Comparison of ENCODE assay signal across 25 mouse cellular contexts in genomic region chr7:126581661-126582060, GRCm38 (mm10). TPM values are rescaled to one million over a fixed set of nuclear protein-coding genes. Genes with fewer than 3 reads are reported as not detected.
A peak's percentile ranks its signal among the peaks of the same experiment; 100 is the strongest.
DNase-seq lines count a peak whose midpoint lies in the region; ATAC-seq lines count a peak whose summit lies in the region.
"Had no signal": no experiment of that assay in that cellular context is flagged by ENCODE, and none has a peak within 500 bp of the region (broad histone marks: within the 10 kb centered on the region; RNA-seq: fewer than 3 reads in every experiment).

No protein-coding gene starts in this region.

- H3K27ac ChIP-seq in heart, embryonic 13.5 days (replicated peaks), result no peak overlapping the region
- no peak overlapping the region for H3K27ac ChIP-seq in midbrain, embryonic 16.5 days (ENCODE audit: low read length)
- no peak overlapping the region for H3K27ac ChIP-seq in midbrain, embryonic 11.5 days (ENCODE audit: low read depth, low read length)
- H3K27ac ChIP-seq in hindbrain, embryonic 16.5 days (ENCODE audit: low read depth, low read length), result no peak overlapping the region
- H3K27ac ChIP-seq in neural tube, embryonic 14.5 days (ENCODE audit: low read depth, low read length), result no peak overlapping the region
- H3K27ac ChIP-seq: gastrocnemius, adult 2 months; liver, embryonic 13.5 days; neural tube, embryonic 12.5 days had no signal

- H3K27me3 ChIP-seq in heart, embryonic 13.5 days (replicated peaks), result peaks cover 25% of the 10 kb centered on the region
- H3K27me3 ChIP-seq in midbrain, embryonic 16.5 days (ENCODE audit: control insufficient read depth, insufficient read depth, low read depth, low read length), result no peaks in the 10 kb centered on the region
- H3K27me3 ChIP-seq in midbrain, embryonic 11.5 days (ENCODE audit: control insufficient read depth, insufficient read depth, low read length), result peaks cover 3% of the 10 kb centered on the region; the same call in 1 of the 2 replicates
- no peaks in the 10 kb centered on the region for H3K27me3 ChIP-seq in hindbrain, embryonic 16.5 days (replicated peaks; ENCODE audit: control insufficient read depth, insufficient read depth, low read length)
- no peaks in the 10 kb centered on the region for H3K27me3 ChIP-seq in neural tube, embryonic 14.5 days (ENCODE audit: control insufficient read depth, insufficient read depth, low read length)

- H3K4me1 ChIP-seq in heart, embryonic 13.5 days, result peaks cover 14% of the 10 kb centered on the region
- peaks cover 16% of the 10 kb centered on the region for H3K4me1 ChIP-seq in midbrain, embryonic 16.5 days (ENCODE audit: control insufficient read depth, insufficient read depth, low read length)
- H3K4me1 ChIP-seq in midbrain, embryonic 11.5 days (ENCODE audit: control insufficient read depth, insufficient read depth, low read length), result peaks cover 3% of the 10 kb centered on the region; the same call in 1 of the 2 replicates
- peaks cover 10% of the 10 kb centered on the region for H3K4me1 ChIP-seq in hindbrain, embryonic 16.5 days (ENCODE audit: control insufficient read depth, insufficient read depth, low read depth, low read length)
- peaks cover 3% of the 10 kb centered on the region; the same call in 1 of the 2 replicates for H3K4me1 ChIP-seq in neural tube, embryonic 14.5 days (ENCODE audit: control insufficient read depth, insufficient read depth, low read length)

- H3K9me3 ChIP-seq in heart, embryonic 13.5 days, result no peaks in the 10 kb centered on the region
- H3K9me3 ChIP-seq in midbrain, embryonic 16.5 days (replicated peaks; ENCODE audit: control insufficient read depth, low read length, poor library complexity, severe bottlenecking), result no peaks in the 10 kb centered on the region
- H3K9me3 ChIP-seq in midbrain, embryonic 11.5 days (ENCODE audit: control insufficient read depth, low read length), result no peaks in the 10 kb centered on the region
- no peaks in the 10 kb centered on the region for H3K9me3 ChIP-seq in hindbrain, embryonic 16.5 days (ENCODE audit: control insufficient read depth, low read length)
- no peaks in the 10 kb centered on the region for H3K9me3 ChIP-seq in neural tube, embryonic 14.5 days (ENCODE audit: control insufficient read depth, low read length)
- H3K9me3 ChIP-seq: liver, embryonic 13.5 days; neural tube, embryonic 12.5 days had no signal

- intact Hi-C loops in heart, postnatal 25 days (cut with DNase I), result no loop called here

- no peak overlapping the region for H3K9ac ChIP-seq in heart, embryonic 13.5 days
- H3K9ac ChIP-seq in midbrain, embryonic 16.5 days (ENCODE audit: low read depth, low read length), result no peak overlapping the region
- H3K9ac ChIP-seq in midbrain, embryonic 11.5 days (ENCODE audit: low read length), result no peak overlapping the region
- H3K9ac ChIP-seq in hindbrain, embryonic 16.5 days (ENCODE audit: low read depth, low read length), result no peak overlapping the region
- H3K9ac ChIP-seq in neural tube, embryonic 14.5 days (replicated peaks; ENCODE audit: low read depth, low read length), result no peak overlapping the region
- H3K9ac ChIP-seq: liver, embryonic 13.5 days; neural tube, embryonic 12.5 days had no signal

- no peak overlapping the region for H3K4me3 ChIP-seq in heart, embryonic 13.5 days
- H3K4me3 ChIP-seq in midbrain, embryonic 16.5 days (ENCODE audit: low read depth, low read length), result no peak overlapping the region
- no peak overlapping the region for H3K4me3 ChIP-seq in midbrain, embryonic 11.5 days (ENCODE audit: low read depth, low read length)
- H3K4me3 ChIP-seq in hindbrain, embryonic 16.5 days (ENCODE audit: low read length), result no peak overlapping the region
- no peak overlapping the region for H3K4me3 ChIP-seq in neural tube, embryonic 14.5 days (ENCODE audit: low read depth, low read length)
- H3K4me3 ChIP-seq: gastrocnemius, adult 2 months; neural tube, embryonic 12.5 days had no signal

- WGBS in heart, embryonic 13.5 days, result 66% methylated on average over 6 of the region's 6 CpGs
- 81% methylated on average over 6 of the region's 6 CpGs for WGBS in midbrain, embryonic 16.5 days
- 94% methylated on average over 6 of the region's 6 CpGs for WGBS in midbrain, embryonic 11.5 days
- 84% methylated on average over 6 of the region's 6 CpGs for WGBS in hindbrain, embryonic 16.5 days
- 88% methylated on average over 6 of the region's 6 CpGs for WGBS in neural tube, embryonic 14.5 days

- no peak for DNase-seq in heart, postnatal 25 days (ENCODE audit: low spot score)
- DNase-seq in midbrain, embryonic 11.5 days (ENCODE audit: low spot score, missing footprints), result no peak
- no peak for DNase-seq in layer of hippocampus, adult 8-10 months (ENCODE audit: low spot score in 2 of 2)
- DNase-seq: adrenal gland, postnatal 25 days; cerebellum, adult 8-10 months; gastrocnemius, adult 2 months; heart, adult 11 months; kidney, adult 8-10 months; kidney, postnatal 36 days; liver, embryonic 13.5 days; right cerebral cortex, adult 18-20 months; thymus, postnatal 25 days had no signal

- H3K4me2 ChIP-seq in heart, embryonic 13.5 days, result 0 out of 2 replicates have a peak overlapping the region, but pooled peaks have one; percentile 90
- H3K4me2 ChIP-seq in midbrain, embryonic 16.5 days (ENCODE audit: low read length), result peak overlapping the region; percentile 18; the same call in 1 of the 2 replicates
- H3K4me2 ChIP-seq in midbrain, embryonic 11.5 days, result no peak overlapping the region
- H3K4me2 ChIP-seq in hindbrain, embryonic 16.5 days (ENCODE audit: low read length), result peak overlapping the region; percentile 31
- 0 out of 2 replicates have a peak overlapping the region, but pooled peaks have one; percentile 12 for H3K4me2 ChIP-seq in neural tube, embryonic 14.5 days (ENCODE audit: low read depth, low read length)

- no peak for ATAC-seq in heart, embryonic 13.5 days (ENCODE audit: extremely low read depth, insufficient number of reproducible peaks, low FRiP score, low TSS enrichment)
- ATAC-seq in midbrain, embryonic 16.5 days, result no peak
- no peak for ATAC-seq in midbrain, embryonic 11.5 days (ENCODE audit: low FRiP score)
- ATAC-seq in hindbrain, embryonic 16.5 days, result no peak
- no peak for ATAC-seq in neural tube, embryonic 14.5 days (ENCODE audit: low read depth)
- no peak for ATAC-seq in granulocyte monocyte progenitor cell, adult 5-6 weeks (replicated peaks; ENCODE audit: poor library complexity, severe bottlenecking)
- ATAC-seq: forebrain, embryonic 16.5 days had no signal

- peaks cover 26% of the 10 kb centered on the region for H3K36me3 ChIP-seq in heart, embryonic 13.5 days
- H3K36me3 ChIP-seq in midbrain, embryonic 16.5 days (ENCODE audit: control insufficient read depth, insufficient read depth, low read length), result no peaks in the 10 kb centered on the region
- no peaks in the 10 kb centered on the region for H3K36me3 ChIP-seq in midbrain, embryonic 11.5 days (ENCODE audit: control insufficient read depth, insufficient read depth, low read length)
- peaks cover 9% of the 10 kb centered on the region for H3K36me3 ChIP-seq in hindbrain, embryonic 16.5 days (ENCODE audit: control insufficient read depth, insufficient read depth, low read length)
- H3K36me3 ChIP-seq in neural tube, embryonic 14.5 days (ENCODE audit: control insufficient read depth, insufficient read depth, low read length), result no peaks in the 10 kb centered on the region
- H3K36me3 ChIP-seq: neural tube, embryonic 12.5 days had no signal

RNA-seq across cellular contexts. Expression of gene Apobr, which starts 3.1 kb away (rescaled TPM):
- polyA plus RNA-seq in heart, embryonic 13.5 days (2015; fragmentation: Nextera tagmentation; extraction: Ambion mirVana), result 0.15 and 0.33 TPM in 2 replicates
- under 1 TPM; 0.28 to 0.86 TPM for total RNA-seq in heart, postnatal 25 days (2021)
- 0.31 TPM in 2 replicates for polyA plus RNA-seq in midbrain, embryonic 16.5 days (2015; fragmentation: Nextera tagmentation; extraction: Ambion mirVana)
- polyA plus RNA-seq in midbrain, embryonic 11.5 days (2014; fragmentation: Nextera tagmentation; extraction: Ambion mirVana), result 0.46 and 0.57 TPM in 2 replicates
- polyA plus RNA-seq in hindbrain, embryonic 16.5 days (2015; fragmentation: Nextera tagmentation; extraction: Ambion mirVana), result 0.36 and 0.88 TPM in 2 replicates
- 0.06 and 0.70 TPM in 2 replicates for polyA plus RNA-seq in neural tube, embryonic 14.5 days (2014; fragmentation: Nextera tagmentation; extraction: Ambion mirVana)
- 2.1 and 3.9 TPM in 2 replicates for total RNA-seq in granulocyte monocyte progenitor cell, adult 5-6 weeks (2014; fragmentation: Nextera tagmentation)
- 4.2 and 6.2 TPM in 2 replicates for total RNA-seq in granulocyte monocyte progenitor cell, adult 5-6 weeks (2017)
- total RNA-seq in layer of hippocampus, adult 8-10 months (2022), result 1 to 10 TPM in 2 of 4 experiments, under 1 TPM in 2; 0.41 to 3.3 (median 1.6) TPM

RNA-seq across cellular contexts. Expression of gene Cln3, which starts 4.0 kb away (rescaled TPM):
- 19.4 and 22.1 TPM in 2 replicates for polyA plus RNA-seq in heart, embryonic 13.5 days (2015; fragmentation: Nextera tagmentation; extraction: Ambion mirVana)
- total RNA-seq in heart, postnatal 25 days (2021), result 10 to 100 TPM; 11.3 to 13.6 TPM
- 36.4 and 37.7 TPM in 2 replicates for polyA plus RNA-seq in midbrain, embryonic 16.5 days (2015; fragmentation: Nextera tagmentation; extraction: Ambion mirVana)
- 22.4 and 23.4 TPM in 2 replicates for polyA plus RNA-seq in midbrain, embryonic 11.5 days (2014; fragmentation: Nextera tagmentation; extraction: Ambion mirVana)
- 37.1 and 38.9 TPM in 2 replicates for polyA plus RNA-seq in hindbrain, embryonic 16.5 days (2015; fragmentation: Nextera tagmentation; extraction: Ambion mirVana)
- 24.9 and 26.6 TPM in 2 replicates for polyA plus RNA-seq in neural tube, embryonic 14.5 days (2014; fragmentation: Nextera tagmentation; extraction: Ambion mirVana)
- 37.7 and 61.7 TPM in 2 replicates for total RNA-seq in granulocyte monocyte progenitor cell, adult 5-6 weeks (2014; fragmentation: Nextera tagmentation)
- 9.6 and 16.3 TPM in 2 replicates for total RNA-seq in granulocyte monocyte progenitor cell, adult 5-6 weeks (2017)
- total RNA-seq in layer of hippocampus, adult 8-10 months (2022), result 10 to 100 TPM; 31.7 to 46.5 (median 42.0) TPM

RNA-seq across cellular contexts. Expression of gene Il27, which starts 13.1 kb away (rescaled TPM):
- polyA plus RNA-seq in heart, embryonic 13.5 days (2015; fragmentation: Nextera tagmentation; extraction: Ambion mirVana), result not detected in 2 replicates
- not detected for total RNA-seq in heart, postnatal 25 days (2021)
- polyA plus RNA-seq in midbrain, embryonic 16.5 days (2015; fragmentation: Nextera tagmentation; extraction: Ambion mirVana), result not detected in 2 replicates
- polyA plus RNA-seq in midbrain, embryonic 11.5 days (2014; fragmentation: Nextera tagmentation; extraction: Ambion mirVana), result not detected in 2 replicates
- polyA plus RNA-seq in hindbrain, embryonic 16.5 days (2015; fragmentation: Nextera tagmentation; extraction: Ambion mirVana), result not detected in 2 replicates
- polyA plus RNA-seq in neural tube, embryonic 14.5 days (2014; fragmentation: Nextera tagmentation; extraction: Ambion mirVana), result not detected in 2 replicates
- 1.3 TPM in 1 of 2 replicates, not detected in the other for total RNA-seq in granulocyte monocyte progenitor cell, adult 5-6 weeks (2014; fragmentation: Nextera tagmentation)
- total RNA-seq in granulocyte monocyte progenitor cell, adult 5-6 weeks (2017), result 1.2 TPM in 1 of 2 replicates, not detected in the other
- not detected for total RNA-seq in layer of hippocampus, adult 8-10 months (2022)
- total RNA-seq: adrenal gland, postnatal 25 days; gastrocnemius, adult 2 months; layer of hippocampus, postnatal 14 days; left cerebral cortex, postnatal 14 days had no signal
- polyA plus RNA-seq: cortical plate, adult 2 months; forebrain, embryonic 16.5 days; heart, embryonic 14.5 days; liver, embryonic 13.5 days; lung, embryonic 16.5 days; neural tube, embryonic 12.5 days; stomach, embryonic 14.5 days had no signal

RNA-seq across cellular contexts. Expression of gene Eif3c, which starts 15.4 kb away (rescaled TPM):
- polyA plus RNA-seq in heart, embryonic 13.5 days (2015; fragmentation: Nextera tagmentation; extraction: Ambion mirVana), result 129 and 135 TPM in 2 replicates
- total RNA-seq in heart, postnatal 25 days (2021), result 100 to 1,000 TPM; 130 to 139 TPM
- 177 and 184 TPM in 2 replicates for polyA plus RNA-seq in midbrain, embryonic 16.5 days (2015; fragmentation: Nextera tagmentation; extraction: Ambion mirVana)
- polyA plus RNA-seq in midbrain, embryonic 11.5 days (2014; fragmentation: Nextera tagmentation; extraction: Ambion mirVana), result 189 and 198 TPM in 2 replicates
- polyA plus RNA-seq in hindbrain, embryonic 16.5 days (2015; fragmentation: Nextera tagmentation; extraction: Ambion mirVana), result 172 and 174 TPM in 2 replicates
- polyA plus RNA-seq in neural tube, embryonic 14.5 days (2014; fragmentation: Nextera tagmentation; extraction: Ambion mirVana), result 156 and 171 TPM in 2 replicates
- 188 and 206 TPM in 2 replicates for total RNA-seq in granulocyte monocyte progenitor cell, adult 5-6 weeks (2014; fragmentation: Nextera tagmentation)
- 229 and 239 TPM in 2 replicates for total RNA-seq in granulocyte monocyte progenitor cell, adult 5-6 weeks (2017)
- total RNA-seq in layer of hippocampus, adult 8-10 months (2022), result 100 to 1,000 TPM; 166 to 196 (median 174) TPM

RNA-seq across cellular contexts. Expression of gene Nupr1, which starts 49.0 kb away (rescaled TPM):
- 6.2 and 9.3 TPM in 2 replicates for polyA plus RNA-seq in heart, embryonic 13.5 days (2015; fragmentation: Nextera tagmentation; extraction: Ambion mirVana)
- total RNA-seq in heart, postnatal 25 days (2021), result 1 to 10 TPM; 7.7 to 9.4 TPM
- 6.1 and 9.5 TPM in 2 replicates for polyA plus RNA-seq in midbrain, embryonic 16.5 days (2015; fragmentation: Nextera tagmentation; extraction: Ambion mirVana)
- 2.8 and 3.4 TPM in 2 replicates for polyA plus RNA-seq in midbrain, embryonic 11.5 days (2014; fragmentation: Nextera tagmentation; extraction: Ambion mirVana)
- 14.8 and 15.6 TPM in 2 replicates for polyA plus RNA-seq in hindbrain, embryonic 16.5 days (2015; fragmentation: Nextera tagmentation; extraction: Ambion mirVana)
- 2.2 and 10.8 TPM in 2 replicates for polyA plus RNA-seq in neural tube, embryonic 14.5 days (2014; fragmentation: Nextera tagmentation; extraction: Ambion mirVana)
- total RNA-seq in granulocyte monocyte progenitor cell, adult 5-6 weeks (2014; fragmentation: Nextera tagmentation), result 0.92 and 1.3 TPM in 2 replicates
- total RNA-seq in granulocyte monocyte progenitor cell, adult 5-6 weeks (2017), result 1.7 TPM in 1 of 2 replicates, not detected in the other
- 10 to 100 TPM; 10.4 to 15.3 (median 13.2) TPM for total RNA-seq in layer of hippocampus, adult 8-10 months (2022)
